11 mouse cellular contexts compared by ENCODE assay signal in genomic region chr1:55194064-55194915, GRCm38 (mm10). TPM values are rescaled to one million over a fixed set of nuclear protein-coding genes. Genes with fewer than 3 reads are reported as not detected.
A peak's percentile ranks its signal among the peaks of the same experiment; 100 is the strongest.
DNase-seq lines count a peak whose midpoint lies in the region; ATAC-seq and TF ChIP-seq lines count a peak whose summit lies in the region.
"Had no signal": no experiment of that assay in that cellular context is flagged by ENCODE, and none has a peak within 500 bp of the region (broad histone marks: within the 10 kb centered on the region; RNA-seq: fewer than 3 reads in every experiment).

No protein-coding gene starts in this region.

- peak overlapping the region; percentile 20 for H3K4me2 ChIP-seq in hindbrain, embryonic 12.5 days (replicated peaks)
- peak overlapping the region; percentile 44 for H3K4me2 ChIP-seq in midbrain, embryonic 15.5 days
- H3K4me2 ChIP-seq: lung, embryonic 15.5 days had no signal

- peak overlapping the region; percentile 76 for H3K27ac ChIP-seq in layer of hippocampus, adult 2 months
- H3K27ac ChIP-seq in hindbrain, embryonic 12.5 days = no peak overlapping the region
- no peak overlapping the region for H3K27ac ChIP-seq in midbrain, embryonic 15.5 days
- no peak overlapping the region for H3K27ac ChIP-seq in gastrocnemius, adult 2 months

- no peaks in the 10 kb centered on the region; the same call in 1 of the 2 replicates for H3K36me3 ChIP-seq in hindbrain, embryonic 12.5 days
- H3K36me3 ChIP-seq in midbrain, embryonic 15.5 days (replicated peaks) = no peaks in the 10 kb centered on the region
- H3K36me3 ChIP-seq: lung, embryonic 15.5 days had no signal

- no peak overlapping the region for H3K9ac ChIP-seq in hindbrain, embryonic 12.5 days
- H3K9ac ChIP-seq in midbrain, embryonic 15.5 days = no peak overlapping the region
- H3K9ac ChIP-seq: lung, embryonic 15.5 days had no signal

- peaks cover 31% of the 10 kb centered on the region for H3K4me1 ChIP-seq in hindbrain, embryonic 12.5 days
- peaks cover 24% of the 10 kb centered on the region for H3K4me1 ChIP-seq in midbrain, embryonic 15.5 days

- TF ChIP-seq CTCF in layer of hippocampus, adult 2 months (conservative IDR thresholded peaks at IDR 0.05) = no peak
- no peak for TF ChIP-seq CTCF in gastrocnemius, adult 2 months (IDR thresholded peaks at IDR 0.05)

- no peak for ATAC-seq in hindbrain, embryonic 12.5 days (ENCODE audit: low FRiP score)
- 0 out of 2 replicates have a peak, but pooled peaks have one; percentile 32 for ATAC-seq in midbrain, embryonic 15.5 days (replicated peaks)

- intact Hi-C loops in gastrocnemius, adult 2 months (cut with DNase I) = no loop called here

- 20% methylated on average over 19 of the region's 19 CpGs for WGBS in hindbrain, embryonic 12.5 days
- WGBS in midbrain, embryonic 15.5 days = 10% methylated on average over 19 of the region's 19 CpGs

- peak; percentile 14 for DNase-seq in cerebellum, adult 9-11 months
- DNase-seq in cerebellum, postnatal 36 days = no peak
- DNase-seq in layer of hippocampus, adult 2 months (ENCODE audit: low spot score in 2 of 2) = peak in 1 of 2 experiments; percentile 13
- no peak for DNase-seq in layer of hippocampus, postnatal 14 days (ENCODE audit: low spot score in 2 of 2)
- DNase-seq in gastrocnemius, adult 2 months = no peak
- DNase-seq in T-cell, adult 2 months (ENCODE audit: low spot score) = no peak
- DNase-seq: B cell, adult 2 months; right cerebral cortex, adult 18-20 months had no signal

- no peaks in the 10 kb centered on the region for H3K9me3 ChIP-seq in hindbrain, embryonic 12.5 days (replicated peaks)
- H3K9me3 ChIP-seq in midbrain, embryonic 15.5 days = no peaks in the 10 kb centered on the region
- H3K9me3 ChIP-seq: lung, embryonic 15.5 days had no signal

- no peak overlapping the region for H3K4me3 ChIP-seq in layer of hippocampus, adult 2 months
- H3K4me3 ChIP-seq in hindbrain, embryonic 12.5 days = no peak overlapping the region
- H3K4me3 ChIP-seq in midbrain, embryonic 15.5 days = peak overlapping the region; percentile 9; the same call in 1 of the 2 replicates
- no peak overlapping the region for H3K4me3 ChIP-seq in gastrocnemius, adult 2 months
- H3K4me3 ChIP-seq: lung, embryonic 15.5 days had no signal

- no peaks in the 10 kb centered on the region; the same call in 1 of the 2 replicates for H3K27me3 ChIP-seq in hindbrain, embryonic 12.5 days
- no peaks in the 10 kb centered on the region for H3K27me3 ChIP-seq in midbrain, embryonic 15.5 days (replicated peaks)
- H3K27me3 ChIP-seq: lung, embryonic 15.5 days had no signal

RNA-seq across cellular contexts. Expression of gene Rftn2, which starts 32.3 kb away (rescaled TPM):
- 10 to 100 TPM; 32.2 to 35.8 TPM for total RNA-seq in layer of hippocampus, adult 2 months (2021)
- total RNA-seq in layer of hippocampus, postnatal 14 days (2021) = 10 to 100 TPM; 29.6 to 31.8 TPM
- 13.0 and 13.6 TPM in 2 replicates for polyA plus RNA-seq in hindbrain, embryonic 12.5 days (2016; fragmentation: Nextera tagmentation; extraction: Ambion mirVana)
- 6.9 and 9.2 TPM in 2 replicates for polyA plus RNA-seq in midbrain, embryonic 15.5 days (2015; fragmentation: Nextera tagmentation; extraction: Ambion mirVana)
- 1 to 10 TPM; 3.3 to 4.9 TPM for total RNA-seq in gastrocnemius, adult 2 months (2021)

RNA-seq across cellular contexts. Expression of gene Mars2, which starts 42.7 kb away (rescaled TPM):
- 1 to 10 TPM; 8.8 to 9.5 TPM for total RNA-seq in layer of hippocampus, adult 2 months (2021)
- 10 to 100 TPM; 10.6 TPM for total RNA-seq in layer of hippocampus, postnatal 14 days (2021)
- polyA plus RNA-seq in hindbrain, embryonic 12.5 days (2016; fragmentation: Nextera tagmentation; extraction: Ambion mirVana) = 3.2 and 3.6 TPM in 2 replicates
- 3.4 and 4.0 TPM in 2 replicates for polyA plus RNA-seq in midbrain, embryonic 15.5 days (2015; fragmentation: Nextera tagmentation; extraction: Ambion mirVana)
- 1 to 10 TPM; 2.8 to 3.6 TPM for total RNA-seq in gastrocnemius, adult 2 months (2021)

Comparison
In these comparisons a context has a peak if more than half of its experiments do, and no peak if none do; other contexts are left out.
1. RNA of gene Rftn2, which starts 32.3 kb away (total RNA-seq): 32.2 to 35.8 TPM in layer of hippocampus, adult 2 months and 29.6 to 31.8 TPM in layer of hippocampus, postnatal 14 days; 3.3 to 4.9 TPM in gastrocnemius, adult 2 months; every median in the first group is over 4 times any median in the second.